Mouse (Mus musculus) heart, postnatal 36 days (tissue): Measurements from ENCODE around the gene Olfr923. TPM values are rescaled to one million over a fixed set of nuclear protein-coding genes. Genes with fewer than 3 reads are reported as not detected.
"Not testable (repeated sequence)": the region's sequence is repeated elsewhere in the genome, so short reads cannot be mapped to it uniquely, and the experiment has no call there.

Source experiments
- DNase-seq, 2 experiments: peaks; one replicate each; pipeline ENCODE4 v3.0.0; 2021 to 2022
- intact Hi-C: fragments of 180-260 bp; cut with DNase I; formaldehyde crosslinking; loops from one replicate; pipeline ENCODE4 v1.15.1; 2025
- total RNA-seq, 2 experiments: library from RNA; stranded (reverse); gene quantifications; 2 replicates each; pipeline ENCODE4 v1.2.3; 2021

The Olfr923 gene
- not detected for total RNA-seq

GRCm38 (mm10) chr9:38826245-38826644 lies at the start of gene Olfr923:
Gene Olfr923 (plus strand): TSS chr9:38826545.
- intact Hi-C loops, result no loop called here
- DNase-seq, result no peak

- intact Hi-C loops, result no loop called here
- no peak for DNase-seq
Observed at GRCm38 (mm10) chr9:38792689-38793088, 33.7 kb upstream of the Olfr923 start.

GRCm38 (mm10) chr9:38805696-38806095 lies 20.6 kb upstream of the Olfr923 start:
- intact Hi-C loops, result no loop called here
- no peak for DNase-seq

- no peak for DNase-seq
- intact Hi-C loops, result no loop called here
Observed at GRCm38 (mm10) chr9:38814314-38814713, 12.0 kb upstream of the Olfr923 start, which contains the start of gene Olfr922. Gene Olfr922 (plus strand): TSS chr9:38814614.

- intact Hi-C loops, result no loop called here
- no peak for DNase-seq
Observed at GRCm38 (mm10) chr9:38815458-38815986, 10.8 kb upstream of the Olfr923 start.

- intact Hi-C loops, result no loop called here
- no peak for DNase-seq
Observed at GRCm38 (mm10) chr9:38833027-38833426, 6.7 kb downstream of the Olfr923 start.

GRCm38 (mm10) chr9:38844149-38844548 lies 17.8 kb downstream of the Olfr923 start, which contains the start of gene Olfr924:
Gene Olfr924 (plus strand): TSS chr9:38844449.
- intact Hi-C loops, result no loop called here
- DNase-seq, result no peak

- DNase-seq, result no peak
- intact Hi-C loops, result no loop called here
Observed at GRCm38 (mm10) chr9:38854760-38855159, 28.4 kb downstream of the Olfr923 start, which contains the start of gene Olfr26. Gene Olfr26 (plus strand): TSS chr9:38855060.

- DNase-seq, intact Hi-C loops: not testable (repeated sequence)
Observed at GRCm38 (mm10) chr9:38874880-38875279, 48.5 kb downstream of the Olfr923 start.

- intact Hi-C loops, result no loop called here
- no peak for DNase-seq
Observed at GRCm38 (mm10) chr9:38876826-38877225, 50.5 kb downstream of the Olfr923 start, which contains the start of gene Olfr926. Gene Olfr926 (plus strand): TSS chr9:38877126.

Other genes with a start within 250 kb of the Olfr923 start
- not detected for gene Olfr912, start 246.4 kb upstream of the Olfr923 start, total RNA-seq
- not detected for gene Olfr913, start 233.8 kb upstream of the Olfr923 start, total RNA-seq
- gene Olfr914, start 221.4 kb upstream of the Olfr923 start, total RNA-seq, result not detected
- gene Olfr916, start 166.7 kb upstream of the Olfr923 start, total RNA-seq, result not detected
- not detected for gene Olfr917, start 160.7 kb upstream of the Olfr923 start, total RNA-seq
- gene Olfr918, start 151.9 kb upstream of the Olfr923 start, total RNA-seq, result not detected
- gene Olfr919, start 122.9 kb upstream of the Olfr923 start, total RNA-seq, result not detected
- 10 to 100 TPM; 28.7 to 36.1 TPM for gene Vwa5a, start 108.3 kb upstream of the Olfr923 start, total RNA-seq
- under 1 TPM; 0.06 to 0.08 TPM for gene Olfr920, start 74.2 kb upstream of the Olfr923 start, total RNA-seq
- gene Olfr921, start 53.5 kb upstream of the Olfr923 start, total RNA-seq, result not detected
- gene Olfr922, start 11.9 kb upstream of the Olfr923 start, total RNA-seq, result not detected
- gene Olfr924, start 17.9 kb downstream of the Olfr923 start, total RNA-seq, result not detected
- gene Olfr26, start 28.5 kb downstream of the Olfr923 start, total RNA-seq, result not detected
- gene Olfr926, start 50.6 kb downstream of the Olfr923 start, total RNA-seq, result not detected
- gene Olfr930, start 103.3 kb downstream of the Olfr923 start, total RNA-seq, result not detected
- gene Olfr933, start 145.8 kb downstream of the Olfr923 start, total RNA-seq, result not detected
- gene Olfr934, start 161.8 kb downstream of the Olfr923 start, total RNA-seq, result not detected
- gene Olfr935, start 173.1 kb downstream of the Olfr923 start, total RNA-seq, result not detected
- not detected for gene Olfr146, start 196.8 kb downstream of the Olfr923 start, total RNA-seq
- not detected for gene Olfr937, start 238.4 kb downstream of the Olfr923 start, total RNA-seq